Mouse (Mus musculus): ENCODE data around the gene Leprot.

DNA sequence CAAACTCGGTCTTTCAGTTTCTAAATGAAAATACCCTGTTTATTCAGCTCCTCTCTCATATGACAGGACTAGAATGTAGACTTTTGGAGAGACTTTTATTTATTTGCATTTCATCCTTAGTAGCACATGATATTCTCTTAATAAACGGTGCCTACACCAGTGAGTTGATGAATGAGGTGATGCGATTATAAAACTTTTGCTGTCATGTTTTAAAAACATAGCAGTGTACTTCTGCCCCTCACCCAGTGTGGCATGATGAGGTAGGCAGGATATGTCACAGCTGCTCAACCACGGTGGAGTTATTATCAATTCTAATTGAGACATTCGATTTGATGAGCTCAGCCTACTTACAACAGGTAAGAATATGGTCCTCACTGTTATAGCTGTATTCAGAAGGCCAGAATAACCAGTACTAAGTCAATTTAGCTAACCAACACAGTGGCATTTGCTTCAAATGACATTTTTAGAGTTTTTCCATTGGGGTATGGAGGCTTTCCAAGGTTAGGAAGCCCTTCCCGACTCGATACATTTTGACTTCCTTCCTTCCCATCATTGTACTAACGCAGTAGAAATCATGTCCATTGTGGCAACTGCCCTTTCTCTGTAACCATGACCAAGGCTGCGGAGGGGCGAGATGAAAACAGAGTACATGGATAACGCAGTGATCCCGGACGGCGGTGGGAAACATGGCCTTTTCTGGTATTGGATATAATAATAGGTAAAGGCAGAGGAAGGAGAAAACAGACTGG, 53.5 kb downstream of the Leprot start:
- no peak for TF ChIP-seq POU5F1 (IDR thresholded peaks at IDR 0.05; ENCODE audit: borderline replicate concordance, low read length)
- TF ChIP-seq CTCF (conservative IDR thresholded peaks at IDR 0.05; ENCODE audit: low read length) = no peak
- no peak for TF ChIP-seq NANOG (IDR thresholded peaks at IDR 0.05; ENCODE audit: borderline replicate concordance, low read length)
